Mouse (Mus musculus) cortical plate, adult 2 months (tissue): ENCODE measurements around the gene Zbtb20. TPM values are rescaled to one million over a fixed set of nuclear protein-coding genes. Genes with fewer than 3 reads are reported as not detected.

Experiments used
- H3K27ac ChIP-seq: fragments of 200-500 bp; 2 replicates; pipeline ENCODE4 v1.5.1; 2012; ENCODE audit warnings: low read length, control low read depth, inconsistent platforms; ENCODE audit not compliant: insufficient read depth
- H3K4me1 ChIP-seq: fragments of 200-500 bp; 2 replicates; pipeline ENCODE4 v1.6.1; 2011; ENCODE audit warnings: low read length; ENCODE audit not compliant: control insufficient read depth, insufficient read depth
- H3K4me3 ChIP-seq: fragments of 200-500 bp; 2 replicates; pipeline ENCODE4 v1.5.1; 2011; ENCODE audit warnings: mild to moderate bottlenecking, low read length, control low read depth; ENCODE audit not compliant: insufficient read depth
- CTCF ChIP-seq: fragments of 200-500 bp; IDR thresholded peaks from 2 replicates; pipeline ENCODE4 v1.5.1; 2011; ENCODE audit warnings: mild to moderate bottlenecking, control low read depth, low read length; ENCODE audit not compliant: insufficient read depth; ENCODE audit errors: extremely low read depth
- POLR2A ChIP-seq: fragments of 200-500 bp; IDR thresholded peaks from 2 replicates; pipeline ENCODE4 v1.6.1; 2011; ENCODE audit warnings: mild to moderate bottlenecking, low read length, control low read depth; ENCODE audit not compliant: insufficient read depth; ENCODE audit errors: extremely low read depth
- polyA plus RNA-seq: library from polyadenylated mRNA; depleted of rRNA; stranded (reverse); fragments of >200 nt; gene quantifications from 2 replicates; pipeline ENCODE4 v1.2.3, GENCODE M21; 2012

Zbtb20 gene
- polyA plus RNA-seq, 1 experiment: 13.1 TPM

DNA sequence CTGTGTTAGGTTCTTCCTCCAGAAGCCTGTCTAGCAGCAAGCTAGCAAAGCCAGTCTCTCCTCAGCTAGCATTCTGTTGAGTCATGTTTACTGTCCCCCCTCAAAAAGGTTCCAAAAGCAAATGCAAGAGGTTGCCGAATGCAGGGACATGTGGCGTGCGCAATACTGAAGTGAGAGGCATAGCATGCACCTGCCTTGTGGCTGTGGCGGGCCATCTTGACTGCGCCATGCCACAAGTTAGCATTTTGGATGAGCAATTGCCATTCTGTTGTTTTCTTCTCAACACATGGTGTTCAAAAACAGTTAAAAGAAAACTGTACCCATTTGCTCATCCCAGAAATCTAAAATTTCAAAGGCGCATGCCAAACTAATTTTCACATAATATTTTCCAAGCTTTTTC, 649.9 kb downstream of the Zbtb20 start:
- Histone ChIP-seq H3K27ac (no peak overlapping the region), H3K4me1 (peaks cover 3% of the 10 kb centered on the region; the same call in 1 of the 2 replicates), H3K4me3 (no peak overlapping the region)
- TF ChIP-seq CTCF (no peak), POLR2A (no peak)

DNA sequence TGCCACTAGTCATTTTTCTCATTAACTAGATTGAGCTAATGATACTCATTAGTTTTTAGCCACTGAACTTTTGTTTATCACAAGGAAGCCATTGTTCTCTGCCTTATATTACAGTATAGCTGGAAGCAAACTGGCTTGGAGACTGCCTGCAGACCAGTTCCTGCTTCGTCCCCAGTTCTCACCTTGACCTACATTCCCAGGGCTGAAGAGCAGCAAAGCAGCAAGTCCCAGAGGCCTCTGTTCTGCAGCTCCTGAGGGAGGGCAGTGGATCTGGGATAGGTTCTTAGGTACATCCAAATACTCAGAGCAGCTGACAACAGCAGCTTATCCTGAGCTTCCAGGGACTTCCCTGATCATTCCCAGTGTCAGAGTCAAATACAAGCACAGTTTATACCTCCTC, 652.6 kb downstream of the Zbtb20 start:
- TF ChIP-seq CTCF (no peak), POLR2A (no peak)
- peaks cover 3% of the 10 kb centered on the region; the same call in 1 of the 2 replicates for H3K4me1 ChIP-seq
- no peak overlapping the region for H3K4me3 ChIP-seq
- no peak overlapping the region for H3K27ac ChIP-seq

DNA sequence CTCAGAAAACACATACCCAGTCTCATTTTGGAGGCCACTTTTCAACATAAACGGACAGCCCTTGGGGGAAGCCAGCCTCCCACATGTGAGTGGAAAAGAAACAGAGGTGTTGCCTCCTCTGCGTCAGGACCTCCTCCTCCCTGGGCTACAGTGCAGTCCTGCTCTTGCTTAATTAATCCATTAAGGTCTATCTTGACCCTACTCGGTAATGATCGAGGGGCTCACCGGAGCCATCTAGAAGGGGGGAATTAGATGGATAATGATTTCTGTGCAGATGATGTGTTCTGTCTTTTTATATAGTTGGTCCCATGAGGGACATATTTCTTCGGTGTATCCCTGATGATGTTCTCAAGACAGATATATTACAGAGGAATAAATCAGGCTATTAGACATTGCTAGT, 655.6 kb downstream of the Zbtb20 start:
- H3K27ac ChIP-seq: no peak overlapping the region
- TF ChIP-seq CTCF (no peak), POLR2A (no peak)

DNA sequence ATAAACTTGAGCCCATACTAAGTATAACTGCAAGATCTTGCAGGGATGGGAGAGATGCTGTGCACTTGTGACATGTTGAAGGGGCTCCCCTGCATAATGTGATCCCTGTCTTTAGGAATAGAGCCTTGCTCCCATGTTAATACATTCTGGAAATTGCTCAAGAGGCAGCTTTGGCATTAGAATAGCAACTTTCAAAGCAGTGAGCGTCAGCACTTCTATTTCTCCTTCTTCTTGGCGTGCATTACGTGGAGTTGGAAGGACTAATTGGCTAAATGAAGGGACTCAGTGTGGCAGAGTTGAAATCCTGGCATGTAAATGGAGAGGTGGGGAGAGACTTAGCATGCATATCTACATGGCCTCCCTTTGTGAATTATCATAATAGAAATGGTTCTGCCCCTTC, 658.4 kb downstream of the Zbtb20 start:
- Histone ChIP-seq H3K27ac (peak overlapping the region; percentile 74), H3K4me3 (no peak overlapping the region), H3K4me1 (peaks cover 3% of the 10 kb centered on the region; the same call in 1 of the 2 replicates)
- TF ChIP-seq CTCF (no peak), POLR2A (no peak)

More for the DNA sequence above, 655.6 kb downstream of the Zbtb20 start:
- Histone ChIP-seq H3K4me1 (no peaks in the 10 kb centered on the region; the same call in 1 of the 2 replicates), H3K4me3 (no peak overlapping the region)

DNA sequence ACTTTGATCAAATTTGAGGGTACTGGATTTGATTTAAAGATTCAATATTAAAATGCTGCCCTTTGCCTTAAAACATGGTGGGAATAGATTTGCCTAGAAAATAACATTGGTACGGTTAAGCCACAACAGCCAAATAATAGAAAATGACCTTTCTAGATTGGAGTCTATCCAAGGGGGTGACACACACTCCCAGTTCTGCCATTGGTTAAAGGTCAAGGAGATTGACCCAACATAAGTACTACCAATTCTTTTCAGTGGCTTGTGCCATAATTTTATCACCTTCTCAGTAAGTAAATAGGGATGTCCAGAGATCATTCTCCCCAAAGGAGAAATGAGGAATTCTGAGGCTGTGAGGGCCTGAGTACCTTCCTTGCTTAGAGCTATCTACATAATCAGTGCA, 660.2 kb downstream of the Zbtb20 start:
- no peak for TF ChIP-seq POLR2A
- no peak for TF ChIP-seq CTCF
- no peak overlapping the region for H3K27ac ChIP-seq
- no peak overlapping the region for H3K4me3 ChIP-seq
- peaks cover 7% of the 10 kb centered on the region; the same call in 1 of the 2 replicates for H3K4me1 ChIP-seq

DNA sequence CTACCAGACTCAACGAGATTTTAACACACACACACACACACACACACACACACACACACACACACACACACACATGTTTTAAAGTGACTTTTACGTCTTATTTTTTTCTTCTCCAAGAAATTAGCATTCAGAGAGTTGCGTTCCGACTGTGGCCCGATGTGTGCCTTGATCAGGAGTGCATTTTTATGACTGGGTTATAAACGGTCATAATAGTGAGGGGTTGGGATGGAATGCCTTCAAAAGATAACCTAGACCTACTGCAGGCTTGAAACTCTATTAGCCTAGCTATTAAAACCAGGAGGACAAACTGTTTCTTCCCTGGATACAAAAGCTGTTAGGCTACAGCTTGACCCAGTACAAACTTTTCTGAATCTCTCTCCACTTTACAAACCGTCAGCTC, 661.5 kb downstream of the Zbtb20 start:
- Histone ChIP-seq H3K4me3 (no peak overlapping the region), H3K4me1 (peaks cover 7% of the 10 kb centered on the region; the same call in 1 of the 2 replicates), H3K27ac (peak overlapping the region; percentile 43; the same call in 1 of the 2 replicates)
- no peak for TF ChIP-seq POLR2A
- TF ChIP-seq CTCF: no peak

DNA sequence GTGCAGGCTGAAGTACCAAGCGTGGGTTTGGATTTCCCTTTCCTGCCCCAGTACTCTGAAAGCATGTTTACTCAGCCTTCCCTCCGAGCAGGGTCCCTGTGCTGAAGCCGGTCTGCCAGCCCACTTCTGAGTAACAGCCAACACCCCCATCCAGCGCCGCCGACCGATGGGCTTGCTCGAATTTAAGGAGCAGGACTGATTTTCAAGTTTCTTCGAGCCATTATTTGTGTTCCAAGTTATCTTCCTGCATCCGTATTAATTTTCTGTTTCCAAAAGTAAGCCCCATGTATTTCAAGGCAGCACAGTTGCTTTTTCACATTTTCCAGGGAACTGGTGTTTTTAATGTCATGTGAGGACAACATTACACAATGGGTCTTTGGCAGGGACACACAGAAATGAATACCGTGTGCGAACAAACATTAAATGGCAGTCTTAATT, 664.0 kb downstream of the Zbtb20 start:
- TF ChIP-seq CTCF (no peak), POLR2A (no peak)
- H3K4me1 ChIP-seq: peaks cover 7% of the 10 kb centered on the region; the same call in 1 of the 2 replicates
- no peak overlapping the region for H3K4me3 ChIP-seq
- H3K27ac ChIP-seq: peak overlapping the region; percentile 68

DNA sequence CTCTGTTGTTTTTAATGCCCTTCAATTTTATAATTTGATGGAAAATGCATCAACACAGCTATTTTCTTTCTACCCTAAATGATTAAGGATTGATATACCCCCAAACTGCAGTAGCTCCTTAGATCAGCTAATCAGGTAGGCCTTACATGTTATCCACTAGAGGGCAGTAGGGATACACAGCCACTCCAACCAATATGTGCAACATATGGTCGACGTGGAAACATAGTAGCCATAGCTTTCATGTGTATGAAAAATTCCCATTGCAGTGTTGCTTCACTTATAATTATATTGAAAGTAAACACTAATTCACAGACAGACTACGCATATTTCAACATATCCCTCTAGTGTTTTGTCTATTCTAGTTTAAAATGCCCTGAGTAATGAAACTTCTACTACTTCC, 664.4 kb downstream of the Zbtb20 start:
- H3K4me1 ChIP-seq: peaks cover 7% of the 10 kb centered on the region; the same call in 1 of the 2 replicates
- TF ChIP-seq CTCF (peak; percentile 71; the same call in 1 of the 2 replicates), POLR2A (no peak)
- H3K4me3 ChIP-seq: no peak overlapping the region
- no peak overlapping the region for H3K27ac ChIP-seq

DNA sequence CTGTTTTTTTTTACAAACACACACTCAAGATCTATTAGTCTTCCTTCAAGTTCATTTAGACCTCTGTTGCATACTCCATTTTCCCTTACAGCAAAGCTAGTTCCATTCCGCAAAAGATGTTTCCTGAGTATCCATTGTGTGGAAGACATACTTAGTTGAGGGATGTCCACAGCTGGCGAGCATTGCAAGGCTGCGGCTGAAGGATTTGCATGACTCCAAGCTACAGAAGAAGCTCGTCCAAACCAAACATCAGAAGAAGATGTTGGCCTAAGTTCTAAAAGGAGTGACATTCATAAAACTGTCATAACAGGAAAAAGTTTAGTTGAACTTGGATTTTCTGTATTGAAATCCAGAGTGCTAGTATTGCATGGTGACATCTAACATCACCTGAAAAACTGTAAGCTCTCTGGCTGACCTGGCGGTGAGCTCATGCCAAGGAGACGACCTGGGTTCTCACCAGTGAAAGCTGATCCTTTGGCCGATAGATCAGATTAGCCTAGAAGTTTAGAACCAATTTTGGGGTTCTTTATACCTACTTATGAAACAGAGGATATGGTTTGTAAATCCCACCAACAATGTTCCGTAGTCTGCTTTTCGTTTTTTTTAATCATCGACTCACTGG, 665.0 kb downstream of the Zbtb20 start:
- TF ChIP-seq POLR2A (no peak), CTCF (no peak)
- H3K4me3 ChIP-seq: no peak overlapping the region
- H3K27ac ChIP-seq: no peak overlapping the region
- peaks cover 7% of the 10 kb centered on the region; the same call in 1 of the 2 replicates for H3K4me1 ChIP-seq

DNA sequence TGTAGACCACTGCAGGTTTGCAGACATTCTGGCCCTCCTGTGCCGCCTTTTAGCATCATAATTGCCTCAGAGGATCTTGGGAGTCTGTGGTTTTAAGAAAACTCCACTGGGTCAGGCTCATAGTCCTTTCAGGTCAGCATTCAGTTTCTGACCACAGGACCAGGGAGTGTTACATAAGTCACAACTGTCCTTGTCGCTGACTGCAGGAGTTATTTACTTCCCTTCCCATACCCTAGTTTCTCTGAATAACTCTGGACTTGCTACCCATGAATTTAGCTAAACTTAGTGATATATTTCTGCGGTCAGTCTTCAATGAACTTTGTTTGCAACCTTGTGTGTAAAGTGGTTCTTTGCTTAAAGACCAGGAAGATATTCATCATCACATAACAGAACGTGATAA, 669.6 kb downstream of the Zbtb20 start:
- H3K4me3 ChIP-seq: no peak overlapping the region
- H3K4me1 ChIP-seq: peaks cover 2% of the 10 kb centered on the region; the same call in 1 of the 2 replicates
- no peak for TF ChIP-seq POLR2A
- no peak overlapping the region for H3K27ac ChIP-seq
